Comparison of ENCODE assay signal across 21 mouse cellular contexts in the genomic region with DNA sequence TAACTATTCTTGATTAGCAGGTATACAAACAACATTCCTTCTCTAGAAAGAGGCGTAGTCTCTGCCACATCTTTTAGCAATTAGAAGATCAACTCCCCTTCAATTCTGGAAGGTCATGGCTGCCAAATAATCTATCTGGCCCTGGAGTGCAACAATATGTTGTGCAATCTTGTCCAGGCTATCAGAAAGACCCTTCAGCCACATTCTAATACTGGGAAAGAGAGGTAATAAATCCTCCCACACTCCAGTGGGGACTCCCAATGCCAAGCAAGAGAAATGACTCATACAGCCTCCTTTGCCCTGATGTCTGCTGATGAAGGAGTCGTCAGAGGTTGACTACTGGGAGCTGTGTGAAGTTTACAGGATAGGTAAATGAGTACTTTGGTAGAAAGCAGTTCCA. TPM values are rescaled to one million over a fixed set of nuclear protein-coding genes. Genes with fewer than 3 reads are reported as not detected.
"Had no signal": no experiment of that assay in that cellular context is flagged by ENCODE, and none has a peak within 500 bp of the region (broad histone marks: within the 10 kb centered on the region; RNA-seq: fewer than 3 reads in every experiment).

No protein-coding gene starts in this region.

- DNase-seq: kidney, adult 2 months; kidney, postnatal 25 days; layer of hippocampus, adult 9-11 months; liver; thymus, adult 18-20 months; thymus, postnatal 36 days had no signal

- H3K36me3 ChIP-seq: limb, embryonic 10.5 days; limb, embryonic 13.5 days; liver, embryonic 12.5 days; liver, embryonic 15.5 days; lung, embryonic 15.5 days; midbrain, embryonic 12.5 days; midbrain, embryonic 15.5 days; neural tube, embryonic 12.5 days; neural tube, embryonic 15.5 days had no signal

- H3K4me1 ChIP-seq: limb, embryonic 10.5 days; limb, embryonic 13.5 days; liver, embryonic 12.5 days; liver, embryonic 15.5 days; midbrain, embryonic 12.5 days; midbrain, embryonic 15.5 days; neural tube, embryonic 12.5 days; neural tube, embryonic 15.5 days had no signal

- H3K27ac ChIP-seq: kidney, postnatal 0 days; layer of hippocampus, adult 2 months; limb, embryonic 10.5 days; limb, embryonic 13.5 days; liver, embryonic 12.5 days; liver, embryonic 15.5 days; lung, embryonic 15.5 days; macrophage; midbrain, embryonic 12.5 days; midbrain, embryonic 15.5 days; neural tube, embryonic 12.5 days; neural tube, embryonic 15.5 days had no signal

- H3K27me3 ChIP-seq: limb, embryonic 13.5 days; liver, embryonic 12.5 days; liver, embryonic 15.5 days; lung, embryonic 15.5 days; midbrain, embryonic 15.5 days; neural tube, embryonic 12.5 days; neural tube, embryonic 15.5 days had no signal

- H3K4me3 ChIP-seq: layer of hippocampus, adult 2 months; limb, embryonic 10.5 days; limb, embryonic 13.5 days; liver, embryonic 12.5 days; liver, embryonic 15.5 days; lung, embryonic 15.5 days; midbrain, embryonic 12.5 days; midbrain, embryonic 15.5 days; neural tube, embryonic 12.5 days; neural tube, embryonic 15.5 days had no signal

- ATAC-seq: intestine, postnatal 0 days; liver, embryonic 12.5 days; midbrain, embryonic 15.5 days had no signal

- H3K9me3 ChIP-seq: limb, embryonic 10.5 days; limb, embryonic 13.5 days; liver, embryonic 12.5 days; liver, embryonic 15.5 days; lung, embryonic 15.5 days; midbrain, embryonic 12.5 days; midbrain, embryonic 15.5 days; neural tube, embryonic 12.5 days; neural tube, embryonic 15.5 days had no signal

- H3K9ac ChIP-seq: limb, embryonic 13.5 days; liver, embryonic 12.5 days; liver, embryonic 15.5 days; lung, embryonic 15.5 days; midbrain, embryonic 12.5 days; midbrain, embryonic 15.5 days; neural tube, embryonic 12.5 days; neural tube, embryonic 15.5 days had no signal

- H3K4me2 ChIP-seq: limb, embryonic 13.5 days; liver, embryonic 12.5 days; liver, embryonic 15.5 days; lung, embryonic 15.5 days; midbrain, embryonic 12.5 days; midbrain, embryonic 15.5 days; neural tube, embryonic 12.5 days; neural tube, embryonic 15.5 days had no signal

RNA-seq across cellular contexts. Expression of a gene that starts 59.5 kb away (rescaled TPM):
- total RNA-seq: megakaryocyte, adult 5-6 weeks had no signal
- polyA plus RNA-seq: kidney, embryonic 14.5 days; liver, embryonic 12.5 days; macrophage had no signal
